Mouse (Mus musculus) midbrain, postnatal 0 days (tissue): Measurements from ENCODE around the gene Sergef. TPM values are rescaled to one million over a fixed set of nuclear protein-coding genes. Genes with fewer than 3 reads are reported as not detected.
A peak's percentile ranks its signal among the peaks of the same experiment; 100 is the strongest.

Experiments
- ATAC-seq: fragments of 200-750 bp; cut with Nextera tagmentation; 2 replicates; pipeline ENCODE4 v1.8.0; 2017; ENCODE audit warnings: moderate number of reproducible peaks, mild to moderate bottlenecking, moderate TSS enrichment, moderate library complexity; ENCODE audit not compliant: low FRiP score
- DNase-seq: peaks from one replicate; pipeline ENCODE4 v3.0.0-alpha.2; 2015; ENCODE audit warnings: low spot score
- H3K27ac ChIP-seq: fragments of 300-500 bp; sonication (generic); 2 replicates; pipeline ENCODE4 v1.5.1; 2014; ENCODE audit warnings: low read depth, mild to moderate bottlenecking, low read length, mixed read lengths
- H3K27me3 ChIP-seq: fragments of 300-500 bp; sonication (generic); 2 replicates; pipeline ENCODE4 v1.6.1; 2014; ENCODE audit warnings: low read length, control low read depth, mixed read lengths; ENCODE audit not compliant: insufficient read depth
- H3K36me3 ChIP-seq: fragments of 300-500 bp; sonication (generic); 2 replicates; pipeline ENCODE4 v1.6.1; 2014; ENCODE audit warnings: low read length, control low read depth, mixed read lengths; ENCODE audit not compliant: insufficient read depth
- H3K4me1 ChIP-seq: fragments of 300-500 bp; sonication (generic); 2 replicates; pipeline ENCODE4 v1.6.1; 2014; ENCODE audit warnings: mild to moderate bottlenecking, control low read depth, antibody characterized with exemption, low read length, mixed read lengths; ENCODE audit not compliant: insufficient read depth
- H3K4me2 ChIP-seq: fragments of 300-500 bp; sonication (generic); 2 replicates; pipeline ENCODE4 v1.6.1; 2014; ENCODE audit warnings: low read depth, mild to moderate bottlenecking, low read length, mixed read lengths; ENCODE audit not compliant: poor library complexity, severe bottlenecking
- H3K4me3 ChIP-seq: fragments of 300-500 bp; sonication (generic); 2 replicates; pipeline ENCODE4 v1.5.1; 2014; ENCODE audit warnings: low read depth, mild to moderate bottlenecking, low read length, moderate library complexity
- H3K9ac ChIP-seq: fragments of 300-500 bp; sonication (generic); replicated peaks from 2 replicates; pipeline ENCODE4 v1.6.1; 2014; ENCODE audit warnings: mild to moderate bottlenecking, low read length, moderate library complexity, mixed read lengths; ENCODE audit not compliant: poor library complexity, severe bottlenecking
- H3K9me3 ChIP-seq: fragments of 300-500 bp; sonication (generic); 2 replicates; pipeline ENCODE4 v1.6.1; 2016; ENCODE audit warnings: low read length, control low read depth
- CTCF ChIP-seq: IDR thresholded peaks from 2 replicates; pipeline ENCODE4 v1.5.1; 2016; ENCODE audit warnings: antibody characterized with exemption, mild to moderate bottlenecking
- WGBS: fragments of 180-500 bp; shearing (Covaris S2); extraction: QIAGEN DNeasy Blood & Tissue Kit; methylation state at CpG from one replicate; pipeline ENCODE4 v1.1.7; 2014; 5-methylcytosine and 5-hydroxymethylcytosine counted together
- polyA plus RNA-seq: library from polyadenylated mRNA; unstranded; fragments of >200 nt; fragmentation: Nextera tagmentation; extraction: Ambion mirVana; gene quantifications from 2 replicates; pipeline ENCODE4 v1.2.1, GENCODE M21; 2015
- total RNA-seq: library from RNA; depleted of rRNA; stranded (reverse); fragments of >200 nt; gene quantifications from 2 replicates; pipeline ENCODE4 v1.2.3, GENCODE M21; 2014

The Sergef gene
- total and polyA plus RNA-seq, 2 experiments from 2014 or later: 47.5 to 50.9 TPM

DNA sequence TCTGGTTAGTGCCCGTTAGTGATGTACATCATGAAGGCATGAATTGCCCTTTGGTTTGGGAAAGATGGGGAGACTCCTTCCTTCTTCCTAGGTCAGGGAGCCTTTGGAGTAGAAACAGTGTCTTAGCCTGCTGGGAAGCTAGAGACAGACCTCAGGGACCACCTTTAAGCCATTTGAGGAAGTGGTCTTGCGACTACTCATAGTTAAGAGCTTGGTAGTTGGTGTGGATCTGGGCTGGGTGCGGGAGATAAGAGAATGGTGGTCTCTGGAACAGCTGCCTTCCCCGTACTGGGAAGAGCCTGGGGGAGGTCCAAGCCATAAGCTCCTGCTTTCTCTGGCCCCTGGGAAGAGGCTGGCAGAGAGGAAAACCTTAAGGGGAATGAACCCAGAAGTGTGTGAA, 241.0 kb downstream of the Sergef start:
- Histone ChIP-seq H3K27ac (no peak overlapping the region), H3K9me3 (no peaks in the 10 kb centered on the region), H3K4me3 (peak overlapping the region; percentile 64), H3K4me2 (peak overlapping the region; percentile 70), H3K4me1 (peaks cover 30% of the 10 kb centered on the region), H3K36me3 (no peaks in the 10 kb centered on the region), H3K27me3 (peaks cover 7% of the 10 kb centered on the region), H3K9ac (peak overlapping the region; percentile 92)
- ATAC-seq (no peak), DNase-seq (no peak)
- TF ChIP-seq CTCF: no peak
- 52% methylated on average over 4 of the region's 4 CpGs for WGBS

DNA sequence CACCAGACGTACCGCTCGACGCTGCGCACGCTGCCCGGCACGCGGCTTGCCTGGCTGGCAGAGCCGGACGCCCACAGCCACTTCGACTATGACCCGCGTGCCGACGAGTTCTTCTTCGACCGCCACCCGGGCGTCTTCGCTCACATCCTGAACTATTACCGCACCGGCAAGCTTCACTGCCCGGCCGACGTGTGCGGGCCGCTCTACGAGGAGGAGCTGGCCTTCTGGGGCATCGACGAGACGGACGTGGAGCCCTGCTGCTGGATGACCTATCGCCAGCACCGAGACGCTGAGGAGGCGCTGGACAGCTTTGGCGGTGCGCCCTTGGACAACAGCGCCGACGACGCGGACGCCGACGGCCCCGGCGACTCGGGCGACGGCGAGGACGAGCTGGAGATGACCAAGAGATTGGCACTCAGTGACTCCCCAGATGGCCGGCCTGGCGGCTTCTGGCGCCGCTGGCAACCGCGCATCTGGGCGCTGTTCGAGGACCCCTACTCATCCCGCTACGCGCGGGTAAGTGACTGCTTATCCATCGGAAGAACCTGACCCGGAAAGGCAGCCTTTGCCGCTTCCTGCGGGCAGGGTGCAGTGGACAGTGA, 241.8 kb downstream of the Sergef start:
- Histone ChIP-seq H3K27ac (no peak overlapping the region), H3K4me1 (peaks cover 25% of the 10 kb centered on the region), H3K4me3 (peak overlapping the region; percentile 64), H3K4me2 (peak overlapping the region; percentile 70), H3K9me3 (no peaks in the 10 kb centered on the region), H3K27me3 (peaks cover 7% of the 10 kb centered on the region), H3K9ac (peak overlapping the region; percentile 92), H3K36me3 (no peaks in the 10 kb centered on the region)
- DNase-seq (no peak), ATAC-seq (no peak)
- TF ChIP-seq CTCF: no peak
- 11% methylated on average over 70 of the region's 70 CpGs for WGBS

DNA sequence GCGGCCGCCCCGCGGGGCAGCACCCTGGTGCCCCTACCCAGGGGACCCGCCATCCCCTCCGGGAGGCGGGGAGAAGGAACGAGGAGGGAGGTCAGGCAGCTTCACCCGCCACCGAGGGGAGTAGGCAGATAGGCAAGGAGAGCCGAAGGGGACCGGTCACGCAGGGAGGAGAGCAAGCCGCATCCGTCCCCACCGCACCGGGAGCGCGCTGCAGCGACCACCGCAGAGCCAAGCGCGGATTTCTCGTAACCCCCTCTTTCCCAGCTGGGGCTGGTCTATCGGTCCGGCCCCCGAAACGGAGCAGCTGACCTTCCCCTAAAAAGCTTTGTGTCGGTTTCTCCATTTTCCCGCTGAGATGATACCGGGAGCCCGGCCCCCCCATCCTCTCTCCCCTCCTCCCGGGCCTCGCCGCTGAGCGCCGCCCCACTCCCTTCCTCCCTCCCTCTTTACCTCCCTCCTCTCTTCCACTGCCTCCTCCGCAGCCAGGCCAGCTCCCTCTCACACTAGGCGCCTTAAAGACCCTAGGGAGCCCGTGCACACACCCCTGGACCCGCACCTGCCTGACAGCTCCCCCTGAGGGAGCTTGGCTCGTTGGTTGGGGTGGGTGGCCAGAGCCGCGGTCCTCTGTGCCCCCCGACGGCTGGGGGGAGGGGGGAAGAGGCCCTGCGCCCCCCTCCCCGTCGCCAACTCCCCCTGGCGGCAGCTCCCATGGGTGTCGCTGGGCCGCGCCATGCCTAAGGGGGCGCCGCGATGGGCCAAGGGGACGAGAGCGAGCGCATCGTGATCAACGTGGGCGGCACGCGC, 242.5 kb downstream of the Sergef start:
- H3K27ac ChIP-seq: peak overlapping the region; percentile 84
- H3K4me1 ChIP-seq: peaks cover 23% of the 10 kb centered on the region
- peak; percentile 76 for TF ChIP-seq CTCF
- DNase-seq (peak; percentile 66), ATAC-seq (peak; percentile 61)
- peak overlapping the region; percentile 64 for H3K4me3 ChIP-seq
- H3K27me3 ChIP-seq: peaks cover 7% of the 10 kb centered on the region
- no peaks in the 10 kb centered on the region for H3K36me3 ChIP-seq
- no peaks in the 10 kb centered on the region for H3K9me3 ChIP-seq
- peak overlapping the region; percentile 70 for H3K4me2 ChIP-seq
- 0% methylated on average over 54 of the region's 64 CpGs for WGBS
- H3K9ac ChIP-seq: peak overlapping the region; percentile 92

DNA sequence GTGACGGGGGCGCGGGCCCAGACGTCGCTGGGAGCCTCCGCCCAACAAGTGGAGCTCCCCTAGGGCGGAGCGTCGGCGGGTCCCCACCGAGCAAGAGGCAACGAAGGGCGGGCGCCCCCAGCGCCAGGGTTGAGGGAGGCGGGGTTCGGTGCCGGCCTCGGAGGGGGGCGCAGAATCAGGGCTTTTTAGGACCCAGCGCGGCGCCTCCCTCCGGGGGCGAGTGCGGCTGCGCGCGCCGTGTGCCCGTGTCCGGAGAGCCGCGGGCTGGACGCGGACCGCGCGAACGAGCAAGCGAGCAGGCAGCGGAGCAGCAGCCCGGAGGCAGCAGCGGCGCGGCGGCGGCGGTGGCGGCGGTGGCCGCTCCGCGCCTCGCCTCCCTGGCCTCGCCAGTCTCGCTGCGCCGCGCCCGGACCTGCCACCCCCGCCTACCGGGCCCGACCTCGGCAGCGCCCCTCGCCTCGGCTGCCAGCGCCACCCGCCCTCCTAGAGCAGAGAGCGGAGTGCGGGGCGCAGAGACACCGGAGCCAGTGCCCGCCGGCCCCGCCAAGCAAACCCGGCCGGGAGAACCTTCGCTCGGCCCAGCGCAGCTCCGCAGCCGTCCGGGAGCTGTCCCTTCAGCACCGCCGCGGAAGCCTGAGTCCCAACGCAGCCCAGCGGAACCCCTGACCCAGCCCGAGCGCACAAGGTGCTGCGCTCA, 243.2 kb downstream of the Sergef start, which contains the start of gene Kcnc1:
Kcnc1 (plus strand) TSS at position 267 of the 697 bp plus-strand sequence.
- H3K9me3 ChIP-seq: no peaks in the 10 kb centered on the region
- H3K9ac ChIP-seq: peak within 1 kb of the TSS; percentile 92
- H3K4me2 ChIP-seq: peak within 1 kb of the TSS; percentile 70
- H3K4me1 ChIP-seq: peaks cover 16% of the 10 kb centered on the region
- H3K27me3 ChIP-seq: peaks cover 7% of the 10 kb centered on the region
- WGBS: 0% methylated on average over 41 of the region's 93 CpGs
- DNase-seq (peak; percentile 91), ATAC-seq (peak; percentile 71)
- peak within 1 kb of the TSS; percentile 84 for H3K27ac ChIP-seq
- peak; percentile 46 for TF ChIP-seq CTCF
- peak within 1 kb of the TSS; percentile 64 for H3K4me3 ChIP-seq
- H3K36me3 ChIP-seq: no peaks in the 10 kb centered on the region

DNA sequence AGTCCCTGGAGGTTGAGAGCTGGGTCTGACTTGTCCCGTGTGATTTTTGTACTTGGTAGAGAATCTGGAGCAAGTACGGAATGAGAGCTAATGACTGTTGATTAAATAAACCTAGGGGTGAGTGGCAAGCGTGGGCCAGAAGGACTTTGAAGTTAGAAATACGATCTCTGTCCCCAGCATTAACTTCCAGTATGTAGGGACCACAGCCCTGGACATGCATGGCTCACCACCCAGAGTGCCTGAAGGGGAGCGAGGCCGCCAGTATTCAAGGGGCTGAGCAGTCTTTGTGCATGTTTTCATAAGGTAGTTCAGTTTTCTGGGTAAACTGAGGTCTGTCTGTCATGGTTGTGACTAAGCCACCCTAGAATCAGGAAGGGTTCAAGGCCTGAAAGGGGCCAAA, 244.0 kb downstream of the Sergef start:
- peak overlapping the region; percentile 70 for H3K4me2 ChIP-seq
- H3K36me3 ChIP-seq: no peaks in the 10 kb centered on the region
- H3K27me3 ChIP-seq: peaks cover 7% of the 10 kb centered on the region
- DNase-seq (no peak), ATAC-seq (no peak)
- H3K4me3 ChIP-seq: peak overlapping the region; percentile 64; the same call in 1 of the 2 replicates
- no peak overlapping the region for H3K9ac ChIP-seq
- H3K9me3 ChIP-seq: no peaks in the 10 kb centered on the region
- H3K4me1 ChIP-seq: peaks cover 14% of the 10 kb centered on the region
- no peak for TF ChIP-seq CTCF
- no peak overlapping the region for H3K27ac ChIP-seq
- WGBS: 40% methylated on average over 6 of the region's 6 CpGs
